Mouse (Mus musculus) thymus, postnatal 36 days (tissue): ENCODE measurements around the gene Olfr1320.

Experiments used
- DNase-seq, 2 experiments: peaks; one replicate each; pipeline ENCODE4 v3.0.0; 2022; ENCODE audit warnings: mixed read lengths in 2 of 2

Olfr1320 gene

DNA sequence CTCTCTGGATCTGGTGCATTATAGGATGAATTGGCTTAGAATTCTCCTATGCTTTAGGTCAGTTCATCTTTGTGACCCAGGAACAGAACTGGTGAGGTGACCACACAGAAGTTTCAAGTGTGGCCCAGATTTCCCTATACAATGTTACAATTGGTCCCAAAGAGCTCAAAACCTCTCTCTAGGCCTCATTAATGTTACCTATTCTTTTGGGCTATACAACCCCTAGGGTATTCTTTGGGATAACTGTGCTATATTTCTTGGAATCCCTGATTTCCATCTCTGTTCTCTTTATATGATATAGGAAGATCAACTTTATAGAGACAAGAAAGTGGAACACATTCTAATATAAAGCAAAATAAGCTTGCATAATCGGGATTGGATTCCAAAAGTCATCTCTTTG lies at the start of gene Olfr1320:
Gene Olfr1320, plus strand, starts transcription at position 301 of the 400 bp plus-strand sequence.
- no peak for DNase-seq

DNA sequence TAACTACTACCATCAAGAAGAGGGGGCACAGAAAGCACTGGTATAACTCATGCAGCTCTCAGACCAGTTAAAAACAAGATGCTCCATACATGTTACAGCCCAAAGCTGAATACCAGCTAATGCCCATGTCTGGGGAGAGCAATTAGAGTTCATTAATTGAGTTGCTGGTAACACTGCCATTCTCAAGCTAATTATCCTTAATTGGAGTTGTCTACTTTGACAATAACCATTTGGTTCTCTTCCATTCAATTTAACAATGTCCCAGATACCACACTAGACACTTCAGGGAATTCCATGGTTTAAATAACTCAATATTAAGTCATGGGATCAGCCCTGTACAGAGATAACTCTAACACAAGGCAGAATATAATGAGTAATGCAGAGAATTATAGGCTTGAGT lies 44.6 kb upstream of the Olfr1320 start:
- DNase-seq: no peak

- no peak for DNase-seq
These were observed 40.9 kb upstream of the Olfr1320 start for GRCm38 (mm10) chrX:49631195-49631594.

DNA sequence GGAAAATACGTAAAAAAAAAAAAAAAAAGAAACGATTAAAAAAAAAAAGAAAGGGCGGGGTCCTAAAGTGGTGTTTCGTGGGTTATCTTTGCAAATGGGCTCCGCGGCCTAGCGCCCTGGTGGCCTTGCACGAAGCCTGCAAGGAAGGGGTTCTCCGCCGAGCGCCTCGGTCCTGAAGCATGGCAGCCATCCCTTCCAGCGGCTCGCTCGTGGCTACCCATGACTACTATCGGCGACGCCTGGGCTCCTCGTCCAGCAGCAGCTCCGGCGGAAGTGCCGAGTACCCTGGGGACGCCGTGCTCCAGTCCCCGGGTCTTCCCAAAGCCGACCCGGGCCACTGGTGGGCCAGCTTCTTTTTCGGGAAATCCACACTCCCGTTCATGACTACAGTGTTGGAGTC lies 11.4 kb upstream of the Olfr1320 start:
- peak; percentile 7 to 42 for DNase-seq
